Mouse (Mus musculus): ENCODE measurements around the gene Palld. TPM values are rescaled to one million over a fixed set of nuclear protein-coding genes. Genes with fewer than 3 reads are reported as not detected.
A peak's percentile ranks its signal among the peaks of the same experiment; 100 is the strongest.

Gene Palld
- polyA plus RNA-seq, 1 experiment from 2014 or later, result 18.1 TPM

DNA sequence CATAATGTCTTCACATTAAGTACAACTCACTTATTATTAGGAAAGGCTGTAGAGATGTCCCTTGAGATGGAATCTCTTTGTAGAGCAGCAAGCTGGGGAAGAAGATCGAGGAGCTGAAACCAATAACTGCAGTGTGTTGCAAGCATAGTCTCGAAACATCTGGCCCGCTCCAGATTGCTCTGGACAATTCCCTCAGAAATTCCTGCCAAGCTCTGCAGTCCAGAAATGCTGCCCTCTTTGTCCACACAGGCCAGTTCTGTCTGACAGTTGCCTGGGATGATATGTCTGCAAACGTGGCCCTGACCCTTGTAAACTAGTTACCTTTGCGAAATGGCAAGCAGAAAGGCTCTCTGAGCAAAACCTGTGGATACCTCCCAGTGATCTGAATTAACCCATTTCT is 291.9 kb downstream of the Palld start:
- Histone ChIP-seq H3K9me3 (no peaks in the 10 kb centered on the region), H3K27ac (replicated peaks) (no peak overlapping the region), H3K4me2 (no peak overlapping the region), H3K9ac (no peak overlapping the region), H3K27me3 (no peaks in the 10 kb centered on the region), H3K4me3 (no peak overlapping the region), H3K4me1 (replicated peaks) (peaks cover 12% of the 10 kb centered on the region; the same call in 1 of the 2 replicates), H3K36me3 (no peaks in the 10 kb centered on the region)
- ATAC-seq (ENCODE audit: low FRiP score, low read depth), result no peak
- 73% methylated on average over 5 of the region's 5 CpGs for WGBS

GRCm38 (mm10) chr8:61607463-61607813 is 295.1 kb downstream of the Palld start:
- H3K9me3 ChIP-seq, result no peaks in the 10 kb centered on the region
- ATAC-seq (ENCODE audit: low FRiP score, low read depth), result no peak
- H3K4me3 ChIP-seq, result no peak overlapping the region
- peak overlapping the region; percentile 53 for H3K27ac ChIP-seq (replicated peaks)
- H3K27me3 ChIP-seq, result no peaks in the 10 kb centered on the region
- H3K4me2 ChIP-seq, result no peak overlapping the region
- H3K4me1 ChIP-seq (replicated peaks), result peaks cover 12% of the 10 kb centered on the region; the same call in 1 of the 2 replicates
- no peak overlapping the region for H3K9ac ChIP-seq
- H3K36me3 ChIP-seq, result no peaks in the 10 kb centered on the region
- WGBS, result 33% methylated on average over 6 of the region's 6 CpGs

GRCm38 (mm10) chr8:61606795-61607462 is 295.6 kb downstream of the Palld start:
- H3K4me3 ChIP-seq, result no peak overlapping the region
- ATAC-seq (ENCODE audit: low FRiP score, low read depth), result peak; percentile 83
- H3K27me3 ChIP-seq, result no peaks in the 10 kb centered on the region
- H3K9me3 ChIP-seq, result no peaks in the 10 kb centered on the region
- H3K36me3 ChIP-seq, result no peaks in the 10 kb centered on the region
- H3K27ac ChIP-seq (replicated peaks), result peak overlapping the region; percentile 53
- peak overlapping the region; percentile 32 for H3K4me2 ChIP-seq
- peaks cover 12% of the 10 kb centered on the region; the same call in 1 of the 2 replicates for H3K4me1 ChIP-seq (replicated peaks)
- H3K9ac ChIP-seq, result no peak overlapping the region
- WGBS, result 22% methylated on average over 8 of the region's 8 CpGs

DNA sequence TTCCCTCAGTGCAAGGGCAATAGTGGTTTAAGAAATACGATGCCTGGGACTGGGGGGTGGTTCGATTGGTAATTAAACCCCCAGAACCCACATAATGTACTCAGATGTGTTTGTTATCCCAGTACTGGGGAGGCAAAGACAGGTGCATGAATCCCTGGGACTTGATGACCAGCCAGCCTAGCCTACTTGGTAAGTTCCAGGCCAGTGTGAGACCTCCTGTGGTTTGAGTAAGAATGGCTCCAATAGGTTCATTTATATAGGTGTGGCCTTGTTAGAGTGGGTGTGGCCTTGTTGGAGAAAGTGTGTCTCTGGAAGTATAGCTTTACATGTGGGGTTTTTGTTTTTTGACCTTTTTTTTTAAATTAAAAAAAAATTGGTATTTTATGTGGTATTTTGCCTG is 297.6 kb downstream of the Palld start:
- H3K4me2 ChIP-seq, result no peak overlapping the region
- no peaks in the 10 kb centered on the region for H3K27me3 ChIP-seq
- H3K9ac ChIP-seq, result no peak overlapping the region
- 95% methylated on average over 2 of the region's 2 CpGs for WGBS
- H3K4me3 ChIP-seq, result no peak overlapping the region
- ATAC-seq (ENCODE audit: low FRiP score, low read depth), result no peak
- no peak overlapping the region for H3K27ac ChIP-seq (replicated peaks)
- no peaks in the 10 kb centered on the region for H3K36me3 ChIP-seq
- H3K9me3 ChIP-seq, result no peaks in the 10 kb centered on the region
- H3K4me1 ChIP-seq (replicated peaks), result peaks cover 12% of the 10 kb centered on the region; the same call in 1 of the 2 replicates

- H3K4me1 ChIP-seq (replicated peaks), result no peaks in the 10 kb centered on the region; the same call in 1 of the 2 replicates
- no peak for ATAC-seq (ENCODE audit: low FRiP score, low read depth)
- H3K9me3 ChIP-seq, result no peaks in the 10 kb centered on the region
- WGBS, result 65% methylated on average over 3 of the region's 3 CpGs
- no peak overlapping the region for H3K4me2 ChIP-seq
- H3K36me3 ChIP-seq, result no peaks in the 10 kb centered on the region
- H3K9ac ChIP-seq, result no peak overlapping the region
- no peak overlapping the region for H3K27ac ChIP-seq (replicated peaks)
- H3K4me3 ChIP-seq, result no peak overlapping the region
- no peaks in the 10 kb centered on the region for H3K27me3 ChIP-seq
These were observed 305.6 kb downstream of the Palld start for GRCm38 (mm10) chr8:61596889-61597288.

DNA sequence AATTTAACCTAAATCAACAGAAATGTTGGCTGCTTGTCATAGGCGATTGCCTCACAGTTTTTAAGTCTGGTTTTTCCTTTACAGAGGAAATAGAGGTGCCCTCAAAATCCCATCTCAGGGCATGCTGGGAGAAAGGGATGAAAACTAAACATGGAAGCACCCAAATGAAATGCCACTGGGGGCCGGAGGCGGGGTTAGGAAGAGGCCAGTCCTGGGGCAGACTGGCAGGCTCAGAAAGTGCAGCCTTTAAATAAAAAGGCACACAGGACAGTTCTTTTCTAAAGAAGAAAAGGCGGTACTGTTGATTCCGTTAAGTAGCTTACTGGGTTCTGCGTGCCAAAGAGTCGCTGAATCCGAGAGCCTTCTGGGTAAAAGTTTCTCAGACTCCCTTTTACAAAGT is 311.0 kb downstream of the Palld start:
- ATAC-seq (ENCODE audit: low FRiP score, low read depth), result peak; percentile 28; the same call in 1 of the 2 replicates
- H3K9ac ChIP-seq, result peak overlapping the region; percentile 58; the same call in 1 of the 2 replicates
- peak overlapping the region; percentile 59 for H3K4me3 ChIP-seq
- H3K27ac ChIP-seq (replicated peaks), result peak overlapping the region; percentile 70; the same call in 1 of the 2 replicates
- peaks cover 10% of the 10 kb centered on the region for H3K4me1 ChIP-seq (replicated peaks)
- H3K36me3 ChIP-seq, result no peaks in the 10 kb centered on the region
- 5% methylated on average over 8 of the region's 8 CpGs for whole genome bisulfite sequencing
- peak overlapping the region; percentile 92 for H3K4me2 ChIP-seq
- no peaks in the 10 kb centered on the region for H3K9me3 ChIP-seq
- no peaks in the 10 kb centered on the region for H3K27me3 ChIP-seq

DNA sequence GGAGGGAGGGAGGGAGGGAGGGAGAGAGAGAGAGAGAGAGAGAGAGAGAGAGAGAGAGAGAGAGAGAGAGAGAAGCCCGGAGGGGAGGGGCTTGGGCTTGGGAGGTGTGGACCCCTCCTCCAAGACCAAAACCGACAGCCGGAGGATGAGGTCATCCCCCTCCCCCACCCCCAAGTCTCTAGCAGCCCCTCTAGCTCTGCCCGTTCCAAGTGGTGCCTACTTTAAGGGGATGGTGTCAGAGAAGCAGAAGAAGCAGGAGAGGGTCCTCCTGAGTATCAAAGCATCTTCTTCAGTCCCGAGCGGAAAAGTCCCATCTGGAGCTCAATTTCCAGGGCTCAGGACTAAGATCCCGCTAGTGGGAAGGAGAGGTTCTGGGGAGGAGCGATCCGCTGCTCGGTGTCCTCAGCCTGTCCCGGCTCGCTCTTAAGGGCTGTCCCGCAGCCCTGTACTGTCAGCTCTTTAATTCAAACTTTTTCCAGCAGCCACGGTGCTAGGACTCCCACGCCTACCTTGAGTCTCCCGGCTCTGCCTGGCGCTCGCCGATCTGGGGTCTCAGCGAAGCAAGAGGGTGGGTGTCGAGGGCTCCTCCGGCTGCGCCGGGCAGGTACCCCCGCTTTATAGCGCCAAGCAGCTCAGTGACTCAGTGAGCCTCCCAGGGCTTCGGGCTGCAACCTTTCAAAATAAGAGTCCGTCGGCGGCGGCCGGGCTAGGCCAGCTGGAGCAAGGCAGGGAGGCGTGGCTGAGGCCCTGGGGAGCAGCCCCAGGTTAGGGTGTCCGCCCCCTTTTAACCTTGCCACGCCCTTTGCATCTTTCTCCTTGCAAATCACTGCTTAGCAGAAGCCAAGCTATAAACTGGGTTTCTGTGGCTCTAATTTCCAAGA is 311.7 kb downstream of the Palld start:
- peak overlapping the region; percentile 70 for H3K27ac ChIP-seq (replicated peaks)
- no peaks in the 10 kb centered on the region for H3K9me3 ChIP-seq
- H3K36me3 ChIP-seq, result no peaks in the 10 kb centered on the region
- WGBS, result under 1% methylated on average over 35 of the region's 35 CpGs
- ATAC-seq (ENCODE audit: low FRiP score, low read depth), result peak; percentile 86
- H3K4me3 ChIP-seq, result peak overlapping the region; percentile 59
- H3K4me2 ChIP-seq, result peak overlapping the region; percentile 92
- peaks cover 10% of the 10 kb centered on the region for H3K4me1 ChIP-seq (replicated peaks)
- peak overlapping the region; percentile 58 for H3K9ac ChIP-seq
- no peaks in the 10 kb centered on the region for H3K27me3 ChIP-seq

DNA sequence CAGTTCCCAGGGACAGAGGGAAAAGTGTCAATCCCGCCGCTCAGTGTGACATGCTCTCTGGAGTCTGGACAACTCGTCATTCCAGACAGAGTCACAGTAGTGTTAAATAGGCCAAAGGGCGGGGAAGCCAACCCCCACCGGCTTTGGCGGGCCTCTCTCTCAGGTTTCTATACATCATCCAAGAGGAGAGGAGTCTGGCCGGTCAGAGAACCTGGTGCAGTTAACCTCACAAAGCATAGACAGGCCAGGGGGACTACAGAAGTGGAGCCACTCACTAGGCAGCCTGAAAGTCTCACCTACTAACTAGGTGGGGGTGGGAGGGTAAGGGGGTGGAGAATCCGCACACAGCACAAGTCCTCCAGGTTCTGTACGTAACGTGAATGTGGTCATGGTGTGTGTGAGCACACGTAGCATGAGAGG is 312.5 kb downstream of the Palld start:
- WGBS, result 5% methylated on average over 11 of the region's 11 CpGs
- peak overlapping the region; percentile 92 for H3K4me2 ChIP-seq
- ATAC-seq (ENCODE audit: low FRiP score, low read depth), result peak; percentile 32
- no peaks in the 10 kb centered on the region for H3K36me3 ChIP-seq
- H3K27me3 ChIP-seq, result no peaks in the 10 kb centered on the region
- peak overlapping the region; percentile 59 for H3K4me3 ChIP-seq
- no peaks in the 10 kb centered on the region for H3K9me3 ChIP-seq
- peaks cover 10% of the 10 kb centered on the region for H3K4me1 ChIP-seq (replicated peaks)
- H3K27ac ChIP-seq (replicated peaks), result no peak overlapping the region
- H3K9ac ChIP-seq, result no peak overlapping the region

- H3K4me3 ChIP-seq, result no peak overlapping the region
- H3K9ac ChIP-seq, result no peak overlapping the region
- H3K4me1 ChIP-seq (replicated peaks), result peaks cover 10% of the 10 kb centered on the region
- H3K4me2 ChIP-seq, result no peak overlapping the region
- no peak overlapping the region for H3K27ac ChIP-seq (replicated peaks)
- no peaks in the 10 kb centered on the region for H3K9me3 ChIP-seq
- ATAC-seq (ENCODE audit: low FRiP score, low read depth), result no peak
- no peaks in the 10 kb centered on the region for H3K36me3 ChIP-seq
- WGBS, result 100% methylated on average over 1 of the region's 1 CpGs
- no peaks in the 10 kb centered on the region for H3K27me3 ChIP-seq
These were observed 314.2 kb downstream of the Palld start for GRCm38 (mm10) chr8:61588336-61588735.

DNA sequence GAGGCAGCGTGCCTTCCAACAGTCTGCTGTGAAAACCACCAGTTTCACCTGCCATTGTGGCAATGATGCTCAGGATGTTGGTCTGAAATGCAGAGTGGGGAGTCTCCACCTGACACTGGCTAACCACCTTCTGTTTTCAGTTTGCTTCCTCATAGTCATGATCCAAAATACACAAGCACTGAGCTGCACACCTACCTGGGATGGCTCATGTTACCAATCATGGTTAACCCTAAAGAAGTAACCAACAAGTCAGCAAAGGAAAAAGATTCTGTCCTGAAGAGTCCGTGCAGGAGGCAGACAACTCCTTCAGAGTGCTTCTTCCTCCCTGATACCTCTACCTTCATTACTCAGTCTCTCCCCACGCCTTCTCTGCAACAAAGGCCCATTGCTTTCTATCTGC is 314.8 kb downstream of the Palld start:
- H3K4me3 ChIP-seq, result no peak overlapping the region
- H3K36me3 ChIP-seq, result no peaks in the 10 kb centered on the region
- ATAC-seq (ENCODE audit: low FRiP score, low read depth), result no peak
- H3K27ac ChIP-seq (replicated peaks), result no peak overlapping the region
- no peaks in the 10 kb centered on the region for H3K27me3 ChIP-seq
- WGBS, result 85% methylated on average over 3 of the region's 3 CpGs
- no peak overlapping the region for H3K9ac ChIP-seq
- peaks cover 10% of the 10 kb centered on the region for H3K4me1 ChIP-seq (replicated peaks)
- no peak overlapping the region for H3K4me2 ChIP-seq
- H3K9me3 ChIP-seq, result no peaks in the 10 kb centered on the region

DNA sequence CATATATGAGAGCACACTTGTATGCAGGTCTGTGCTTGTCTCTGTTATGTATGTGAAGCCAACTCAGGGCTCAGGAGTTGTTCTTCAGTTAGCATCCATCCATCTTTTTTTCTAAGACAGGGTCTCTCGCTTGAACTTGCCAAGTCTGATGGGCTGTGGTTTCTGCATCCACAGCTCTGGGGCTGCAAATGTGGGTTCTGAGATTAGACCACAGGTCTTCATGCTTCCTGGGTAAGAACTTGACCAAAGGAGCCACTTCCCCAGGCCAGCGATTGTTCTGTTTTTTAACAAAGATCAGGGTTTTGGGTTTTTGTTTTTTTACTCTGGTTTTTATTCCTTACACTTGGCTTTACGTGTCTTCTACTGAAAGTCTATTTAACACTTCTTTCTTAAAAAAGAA is 316.0 kb downstream of the Palld start:
- ATAC-seq (ENCODE audit: low FRiP score, low read depth), result no peak
- WGBS, result 92% methylated on average over 3 of the region's 3 CpGs
- H3K9ac ChIP-seq, result no peak overlapping the region
- H3K4me1 ChIP-seq (replicated peaks), result peaks cover 8% of the 10 kb centered on the region
- no peaks in the 10 kb centered on the region for H3K9me3 ChIP-seq
- H3K36me3 ChIP-seq, result no peaks in the 10 kb centered on the region
- H3K4me2 ChIP-seq, result no peak overlapping the region
- H3K27me3 ChIP-seq, result no peaks in the 10 kb centered on the region
- H3K27ac ChIP-seq (replicated peaks), result no peak overlapping the region
- no peak overlapping the region for H3K4me3 ChIP-seq

DNA sequence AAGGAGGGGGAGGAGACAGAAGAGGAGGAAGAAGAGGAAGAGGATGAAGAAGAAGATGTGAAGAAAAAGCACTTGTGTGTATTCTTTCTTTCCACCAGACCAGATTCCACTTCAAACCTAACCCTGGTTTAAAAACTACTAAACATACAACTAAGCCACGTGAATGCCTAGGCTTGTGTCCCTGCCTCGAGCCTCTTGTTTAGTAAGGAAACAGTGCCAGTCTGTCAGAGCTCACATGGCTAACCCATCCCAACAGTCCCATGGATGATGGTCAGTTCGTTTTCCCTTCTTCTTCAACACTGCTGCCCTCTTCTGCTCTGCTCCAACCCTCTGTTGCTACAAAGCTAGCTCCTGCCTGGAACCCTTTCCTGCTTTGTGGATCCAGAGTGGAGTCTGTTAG is 316.7 kb downstream of the Palld start:
- H3K36me3 ChIP-seq, result no peaks in the 10 kb centered on the region
- H3K4me2 ChIP-seq, result no peak overlapping the region
- H3K9ac ChIP-seq, result no peak overlapping the region
- H3K4me1 ChIP-seq (replicated peaks), result 0 out of 2 replicates have a peak, but pooled peaks cover 3% of the 10 kb centered on the region
- whole genome bisulfite sequencing, result 90% methylated on average over 3 of the region's 3 CpGs
- H3K4me3 ChIP-seq, result no peak overlapping the region
- no peak for ATAC-seq (ENCODE audit: low FRiP score, low read depth)
- no peaks in the 10 kb centered on the region for H3K27me3 ChIP-seq
- H3K9me3 ChIP-seq, result no peaks in the 10 kb centered on the region
- no peak overlapping the region for H3K27ac ChIP-seq (replicated peaks)
